Mouse (Mus musculus): ENCODE results near the gene 1700023F06Rik. TPM values are rescaled to one million over a fixed set of nuclear protein-coding genes. Genes with fewer than 3 reads are reported as not detected.

Gene 1700023F06Rik
- polyA plus RNA-seq, 1 experiment from 2014 or later: 2.4 TPM

Other genes starting within 250 kb of the 1700023F06Rik start
- gene Nmt1, start 180.4 kb downstream of the 1700023F06Rik start, polyA plus RNA-seq (2014; fragmentation: Nextera tagmentation; extraction: Ambion mirVana): 27.9 and 35.5 TPM in 2 replicates
- gene Dcakd, start 180.2 kb downstream of the 1700023F06Rik start, polyA plus RNA-seq (2014; fragmentation: Nextera tagmentation; extraction: Ambion mirVana): 178 and 193 TPM in 2 replicates
- 1.3 and 1.4 TPM in 2 replicates for gene Plcd3, start 106.9 kb downstream of the 1700023F06Rik start, polyA plus RNA-seq (2014; fragmentation: Nextera tagmentation; extraction: Ambion mirVana)
- gene Acbd4, start 106.9 kb downstream of the 1700023F06Rik start, polyA plus RNA-seq (2014; fragmentation: Nextera tagmentation; extraction: Ambion mirVana): 8.1 and 8.2 TPM in 2 replicates
- 5.8 and 6.1 TPM in 2 replicates for gene Hexim1, start 92.3 kb downstream of the 1700023F06Rik start, polyA plus RNA-seq (2014; fragmentation: Nextera tagmentation; extraction: Ambion mirVana)
- gene Hexim2, start 76.1 kb downstream of the 1700023F06Rik start, polyA plus RNA-seq (2014; fragmentation: Nextera tagmentation; extraction: Ambion mirVana): 24.4 and 29.8 TPM in 2 replicates
- 5.1 and 9.2 TPM in 2 replicates for gene Fmnl1, start 37.5 kb downstream of the 1700023F06Rik start, polyA plus RNA-seq (2014; fragmentation: Nextera tagmentation; extraction: Ambion mirVana)
- gene Spata32, start 9.9 kb upstream of the 1700023F06Rik start, polyA plus RNA-seq (2014; fragmentation: Nextera tagmentation; extraction: Ambion mirVana): 0.32 and 0.92 TPM in 2 replicates
- gene Map3k14, start 58.9 kb upstream of the 1700023F06Rik start, polyA plus RNA-seq (2014; fragmentation: Nextera tagmentation; extraction: Ambion mirVana): 3.0 and 4.1 TPM in 2 replicates
- 3.9 and 4.1 TPM in 2 replicates for gene Arhgap27, start 155.1 kb upstream of the 1700023F06Rik start, polyA plus RNA-seq (2014; fragmentation: Nextera tagmentation; extraction: Ambion mirVana)
- gene Plekhm1, start 204.1 kb upstream of the 1700023F06Rik start, polyA plus RNA-seq (2014; fragmentation: Nextera tagmentation; extraction: Ambion mirVana): 9.5 and 11.1 TPM in 2 replicates